Mouse (Mus musculus): ENCODE data around the gene Bmp5.

Bmp5 gene

DNA sequence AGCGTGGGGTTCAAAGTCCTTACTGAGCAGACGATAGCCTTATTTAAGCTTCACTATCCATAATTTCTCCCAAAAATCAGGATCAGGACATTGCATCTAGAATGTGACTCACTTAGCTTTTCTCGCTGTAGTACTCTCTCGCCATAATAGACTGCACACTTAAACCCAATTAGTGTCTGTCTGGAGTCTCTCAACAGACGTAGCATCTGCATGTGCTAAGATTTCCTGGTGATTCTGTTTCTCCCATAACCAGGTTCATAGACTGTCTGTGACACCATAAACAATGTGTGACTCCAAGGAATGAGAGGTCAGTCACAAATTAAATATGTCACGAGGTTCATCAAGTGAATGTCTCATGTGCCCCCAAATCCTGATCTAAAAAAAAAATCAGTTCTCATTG lies 65.7 kb downstream of the Bmp5 start:
- DNase-seq (ENCODE audit: low spot score), result no peak

DNA sequence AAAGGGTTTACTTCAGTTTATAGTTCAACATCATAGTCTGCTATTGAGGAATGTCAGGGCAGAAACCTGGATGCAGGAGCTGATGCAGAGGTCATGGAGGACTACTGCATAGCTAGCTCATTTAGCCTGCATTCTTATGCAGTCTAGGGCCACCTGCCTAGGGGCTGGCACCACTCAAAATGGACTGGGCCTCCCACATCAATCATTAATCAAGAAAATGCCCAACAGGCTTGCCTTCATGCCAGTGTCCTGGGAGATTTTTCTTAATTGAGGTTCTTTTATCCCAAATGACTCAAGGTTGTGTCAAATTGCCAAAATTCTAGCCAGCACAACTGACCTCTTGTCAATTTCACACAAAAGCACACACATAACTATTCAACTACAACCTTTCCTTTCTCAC lies 70.8 kb downstream of the Bmp5 start:
- DNase-seq (ENCODE audit: low spot score), result no peak

DNA sequence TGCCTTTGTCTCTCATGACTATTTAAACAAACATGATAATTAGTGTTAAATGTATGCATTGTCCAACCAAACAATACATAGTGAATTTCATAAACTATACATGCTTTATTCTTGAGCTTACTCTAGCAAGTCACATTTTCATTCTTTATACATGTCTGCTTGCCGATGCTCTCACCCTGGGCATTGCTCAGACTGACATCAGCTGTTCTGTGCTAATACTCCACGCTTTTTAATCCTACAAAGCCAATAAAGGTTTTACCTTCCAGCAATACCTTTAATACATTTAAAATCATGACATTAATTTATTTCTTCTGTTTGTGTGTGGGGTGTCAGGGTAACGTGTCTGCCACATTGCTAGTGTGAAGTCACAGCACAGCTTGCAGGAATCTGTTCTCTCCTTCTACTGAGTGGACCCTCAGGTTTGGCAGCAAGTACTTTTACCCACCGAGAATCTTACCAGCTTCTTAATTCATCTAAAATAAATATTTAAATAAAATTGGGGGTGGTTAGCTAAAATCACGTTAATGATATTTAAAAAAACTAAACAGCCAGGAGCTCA lies 75.6 kb downstream of the Bmp5 start:
- DNase-seq (ENCODE audit: low spot score), result no peak

DNA sequence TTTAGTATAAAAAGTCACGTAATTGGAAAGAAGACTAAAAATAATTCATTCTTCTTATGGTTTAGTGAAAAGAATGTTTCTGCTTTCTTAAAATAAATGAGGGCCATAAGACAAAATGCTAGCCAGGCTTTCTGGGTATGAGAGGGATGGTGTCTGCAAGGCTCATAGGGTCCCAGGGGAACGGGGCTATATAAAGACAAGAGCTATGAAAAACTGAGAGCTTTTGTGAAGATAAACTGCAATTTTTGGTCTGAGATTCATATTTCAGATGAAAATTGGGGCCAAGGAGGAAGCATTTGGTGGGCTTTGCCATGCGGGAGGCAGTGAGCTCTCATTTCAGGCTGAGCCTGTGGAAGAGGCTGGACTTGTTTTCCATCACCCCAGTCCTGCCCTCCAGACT lies 83.0 kb downstream of the Bmp5 start:
- no peak for DNase-seq (ENCODE audit: low spot score)

DNA sequence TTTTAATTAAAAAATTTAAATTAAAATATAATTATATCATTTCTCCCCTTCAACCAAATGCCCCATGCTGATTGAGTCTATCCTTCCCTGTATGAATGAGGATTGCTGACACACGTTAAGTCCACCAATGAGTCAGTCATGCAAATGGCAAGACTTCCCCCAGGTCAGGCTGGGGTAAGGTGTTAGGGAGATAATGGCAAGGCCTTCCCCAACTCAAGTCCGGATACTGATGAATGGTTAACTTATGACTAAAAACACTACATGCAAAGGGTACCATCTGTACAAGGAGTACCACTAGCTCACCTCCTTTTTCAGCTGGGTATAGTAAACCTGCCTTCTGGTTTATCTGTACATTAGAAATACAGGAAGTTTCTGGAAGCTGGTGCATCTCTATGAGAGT lies 83.8 kb downstream of the Bmp5 start:
- DNase-seq (ENCODE audit: low spot score), result no peak

DNA sequence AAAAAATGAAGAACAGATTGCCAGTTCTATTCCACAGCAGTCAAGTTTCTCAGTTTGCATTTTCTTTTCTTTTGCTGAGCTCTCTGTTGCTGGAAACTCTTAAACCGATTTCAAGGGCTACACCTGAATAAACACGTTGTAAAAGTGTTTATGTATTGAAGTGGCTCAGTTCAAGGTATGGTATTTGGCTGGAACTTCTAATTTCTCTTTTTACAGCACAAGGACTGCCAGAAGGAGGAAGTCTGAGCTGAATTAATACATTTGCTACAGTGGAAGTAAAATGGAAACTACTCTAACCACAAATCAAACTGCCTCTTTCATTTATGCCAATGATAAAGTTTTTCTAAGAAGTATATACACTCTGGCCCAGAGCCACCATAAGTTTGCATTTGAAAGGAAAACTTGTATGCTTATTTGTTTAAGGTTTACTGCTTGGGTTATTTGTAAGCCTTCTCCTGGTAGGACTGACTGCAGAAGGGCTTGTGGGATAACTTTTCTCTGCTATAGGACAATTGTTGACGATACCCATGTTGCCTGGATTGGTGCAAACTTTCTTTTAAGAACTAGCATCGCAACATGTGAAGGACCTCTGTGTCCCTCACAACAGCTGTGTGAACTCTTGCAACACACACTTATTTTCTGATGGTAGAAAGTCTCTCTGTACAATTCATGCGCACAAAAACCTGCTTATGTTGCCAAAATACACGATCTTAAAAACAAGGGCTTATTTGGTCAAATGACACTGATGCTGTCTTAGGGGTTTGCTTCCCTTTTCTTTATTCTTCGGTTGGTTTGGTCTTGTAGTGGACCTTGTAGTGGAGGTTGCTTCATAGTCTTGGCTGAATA lies 95.4 kb downstream of the Bmp5 start:
- DNase-seq (ENCODE audit: low spot score), result no peak

DNA sequence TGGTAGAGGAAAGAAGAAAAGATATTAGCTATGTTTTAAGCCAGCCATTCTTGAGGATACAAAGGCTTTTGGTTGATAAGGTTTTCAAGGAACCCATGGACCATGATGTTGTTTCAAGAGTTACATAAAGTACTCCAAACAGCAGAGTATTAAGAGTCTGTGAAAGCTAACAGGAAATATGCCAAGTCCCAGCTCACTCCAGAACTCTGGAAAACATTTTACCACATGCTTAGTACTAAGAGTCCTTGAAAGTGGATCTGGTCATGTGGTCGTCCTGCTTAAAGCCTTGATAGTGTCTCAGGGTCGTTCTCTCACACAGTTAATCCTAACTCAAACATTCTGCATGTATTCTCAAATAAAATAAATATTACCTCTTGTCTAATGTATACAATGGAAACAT lies 101.2 kb downstream of the Bmp5 start:
- no peak for DNase-seq (ENCODE audit: low spot score)

DNA sequence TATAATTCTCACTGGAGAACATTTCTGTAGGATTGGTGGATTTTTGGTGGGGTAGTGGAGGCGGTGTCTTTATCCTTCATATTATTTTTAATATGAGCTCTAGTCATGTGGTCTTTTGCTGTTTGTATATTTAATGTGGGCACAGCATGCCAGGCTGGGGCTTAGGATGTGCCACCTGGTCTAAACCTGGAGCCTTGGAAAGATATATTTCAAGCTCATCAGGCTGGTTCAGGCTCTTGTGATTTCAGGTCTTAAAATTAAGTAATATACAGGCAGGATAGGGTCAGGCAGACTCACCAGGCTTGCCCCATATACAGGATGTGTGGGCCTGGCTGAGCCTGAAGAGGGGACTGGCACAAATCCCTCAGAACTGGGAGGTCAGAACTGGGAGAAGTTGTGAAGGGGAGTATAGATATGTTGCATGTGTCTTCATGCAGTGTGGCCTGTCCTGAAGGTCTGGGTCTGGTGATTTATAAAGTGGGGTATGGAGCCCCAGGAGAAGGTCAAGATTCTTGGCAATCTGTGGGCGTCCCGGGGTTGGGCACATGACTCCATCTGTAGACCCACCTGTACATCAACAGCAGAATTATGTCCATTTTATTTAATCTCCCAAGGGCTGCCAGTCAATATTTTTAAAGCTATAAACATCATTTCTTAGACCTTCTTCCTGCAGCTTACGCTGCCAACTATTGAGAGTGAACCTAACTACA lies 108.5 kb downstream of the Bmp5 start:
- no peak for DNase-seq (ENCODE audit: low spot score)

DNA sequence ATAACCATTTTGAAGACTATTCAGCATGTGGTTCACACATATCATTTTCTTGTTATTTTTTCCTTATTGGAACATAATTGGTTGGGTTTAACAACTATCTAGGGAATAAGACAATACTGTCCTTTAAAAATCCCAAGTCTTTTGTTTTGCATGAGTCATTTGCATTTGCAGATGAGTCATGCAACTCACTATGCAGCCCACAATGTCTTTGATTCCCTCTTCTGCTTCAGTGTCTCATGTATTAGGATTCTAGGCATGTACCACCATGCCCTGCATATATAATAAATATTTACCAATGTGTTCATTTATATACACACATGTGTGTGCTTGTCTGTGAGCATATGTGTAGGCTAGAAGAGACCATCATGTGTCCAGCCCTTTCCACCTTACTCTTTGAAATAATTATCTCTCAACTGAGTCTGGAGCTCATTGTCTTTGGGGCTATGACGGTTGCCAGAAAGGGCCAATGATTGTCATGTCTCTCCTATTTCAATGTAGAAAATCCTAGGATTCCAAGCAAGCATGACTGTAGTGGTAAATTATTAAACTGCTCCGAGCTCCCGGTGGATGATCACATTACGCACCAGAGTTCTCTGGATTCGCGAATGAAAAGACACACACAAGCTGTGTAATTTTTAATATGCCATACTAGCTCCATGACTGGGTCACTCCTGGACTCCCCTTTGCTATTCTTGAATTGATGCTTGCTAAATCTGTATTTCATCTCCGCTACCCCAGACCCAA lies 111.8 kb downstream of the Bmp5 start:
- no peak for DNase-seq (ENCODE audit: low spot score)

DNA sequence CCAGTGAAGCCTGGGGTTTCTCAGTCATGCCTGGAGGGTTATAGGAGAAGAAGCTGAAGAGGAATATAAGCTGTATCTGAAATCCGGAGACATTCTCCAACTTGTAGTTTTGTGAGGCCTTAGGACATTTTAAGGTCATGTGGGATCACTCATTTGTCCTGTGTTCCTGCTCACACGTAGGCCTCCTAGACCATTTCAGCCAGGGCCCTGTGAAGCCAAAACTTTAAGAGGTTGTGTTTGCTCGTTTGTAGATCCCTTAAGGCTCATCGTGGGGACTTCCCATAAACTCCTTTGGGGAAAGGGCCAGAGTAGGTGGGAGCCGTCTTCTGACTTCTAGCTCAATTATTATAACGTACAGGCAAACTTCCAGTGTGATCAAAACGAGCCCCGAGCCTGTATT lies 121.8 kb downstream of the Bmp5 start:
- DNase-seq (ENCODE audit: low spot score), result no peak

DNA sequence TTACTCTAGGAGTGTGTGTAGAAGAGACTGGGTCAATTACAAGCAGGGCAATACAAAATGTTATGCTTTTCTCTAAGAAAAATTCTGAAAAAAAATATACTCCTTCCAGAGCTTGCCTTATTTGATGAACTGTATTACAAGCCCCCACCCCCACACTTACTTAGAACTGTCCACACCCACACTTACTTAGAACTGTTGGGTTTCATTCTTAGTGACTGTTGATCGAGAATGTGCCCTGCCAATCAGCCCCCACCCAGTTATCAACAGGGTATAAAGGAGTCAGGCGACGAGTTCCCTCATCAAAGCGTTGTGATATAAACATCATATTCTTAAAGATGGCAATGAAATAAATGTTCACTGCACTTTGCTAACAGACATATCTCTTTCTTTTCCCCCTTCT lies 122.9 kb downstream of the Bmp5 start:
- no peak for DNase-seq (ENCODE audit: low spot score)

DNA sequence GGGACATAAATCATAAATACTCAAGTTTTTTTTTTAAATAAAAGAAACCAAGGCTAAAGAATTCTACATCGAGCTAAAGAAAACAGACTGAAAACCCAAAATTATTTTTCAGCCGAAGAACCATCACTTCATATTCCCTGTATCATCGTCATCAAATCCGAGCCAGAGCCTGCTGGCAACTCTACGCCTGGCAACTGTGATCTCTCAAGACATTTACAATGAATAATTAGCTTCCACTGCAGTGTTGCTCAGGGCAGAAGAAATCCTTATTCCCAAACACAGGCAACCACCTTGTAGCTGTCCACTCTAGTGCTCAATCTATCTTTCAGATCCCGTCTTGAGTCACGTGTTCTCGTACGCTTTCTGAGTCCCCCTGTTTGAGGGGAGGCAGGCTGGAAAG lies 126.1 kb downstream of the Bmp5 start:
- no peak for DNase-seq (ENCODE audit: low spot score)

DNA sequence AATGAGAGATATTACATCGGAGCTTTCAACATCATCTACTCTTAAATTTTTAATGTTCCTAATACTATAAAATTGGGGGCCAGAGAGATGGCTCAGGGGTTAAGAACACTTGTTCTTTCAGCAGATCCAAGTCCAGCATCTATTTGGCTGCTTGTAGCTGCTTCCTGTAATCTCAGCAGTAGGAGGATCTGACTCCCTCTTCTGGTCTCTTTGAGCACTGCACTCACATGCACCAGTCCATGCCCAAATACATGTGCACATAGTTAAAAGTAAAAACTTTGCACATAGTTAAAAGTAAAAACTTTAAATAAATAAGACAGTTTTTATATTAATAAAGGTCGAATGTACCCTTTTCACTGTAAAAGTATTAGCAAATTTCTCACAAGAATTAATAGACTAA lies 130.3 kb downstream of the Bmp5 start:
- DNase-seq (ENCODE audit: low spot score), result no peak

DNA sequence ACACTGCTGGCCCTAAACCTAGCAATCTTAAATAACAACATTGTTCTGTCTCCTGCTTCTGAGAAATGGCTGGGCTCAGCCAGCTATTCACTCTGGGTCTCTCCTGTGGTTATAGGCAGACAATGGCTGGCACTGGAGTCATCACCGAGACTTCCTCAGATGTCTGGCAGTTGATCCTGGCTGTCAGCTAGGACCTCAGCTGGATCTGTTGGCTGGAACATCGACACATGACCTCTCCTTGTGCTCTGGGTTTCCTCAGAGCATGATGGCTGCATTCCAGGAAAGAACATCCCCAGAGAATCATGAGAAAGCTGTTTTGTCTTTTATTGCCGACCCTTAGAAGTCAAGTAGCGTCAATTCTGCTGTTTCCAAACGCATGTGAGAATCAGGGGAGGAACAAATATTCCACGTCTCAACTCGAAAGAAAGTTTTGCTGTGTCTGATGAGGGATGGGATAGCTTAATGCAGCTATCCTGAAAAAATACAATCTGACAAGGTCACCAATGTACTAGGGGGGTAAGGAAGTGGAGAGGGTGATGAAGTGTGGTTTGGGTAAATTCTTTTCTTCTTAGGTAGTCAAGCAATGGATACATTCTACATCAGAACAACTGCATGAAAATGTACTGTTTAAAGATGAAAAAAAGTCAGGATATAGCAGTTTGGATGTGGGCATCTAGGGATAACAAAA lies 135.1 kb downstream of the Bmp5 start:
- DNase-seq (ENCODE audit: low spot score), result no peak

DNA sequence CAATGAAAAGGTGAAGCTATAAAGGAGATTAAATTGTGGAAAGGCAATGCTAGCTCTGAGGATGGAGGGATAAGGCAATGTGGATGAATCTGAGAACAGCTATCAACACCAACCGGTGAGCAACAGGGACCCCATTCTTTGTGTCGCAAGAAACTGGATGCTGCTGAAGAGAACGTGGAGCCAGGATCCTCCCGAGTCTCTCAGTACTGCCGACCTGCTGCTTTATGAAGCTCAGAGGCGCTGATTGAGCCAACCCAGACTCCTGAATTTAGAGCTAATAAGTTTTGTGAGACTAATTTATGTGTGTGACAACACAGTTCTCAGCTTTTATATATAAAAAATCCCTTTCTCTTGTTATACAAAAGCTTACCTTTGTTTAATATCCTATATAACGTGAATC lies 136.4 kb downstream of the Bmp5 start:
- DNase-seq (ENCODE audit: low spot score), result no peak

DNA sequence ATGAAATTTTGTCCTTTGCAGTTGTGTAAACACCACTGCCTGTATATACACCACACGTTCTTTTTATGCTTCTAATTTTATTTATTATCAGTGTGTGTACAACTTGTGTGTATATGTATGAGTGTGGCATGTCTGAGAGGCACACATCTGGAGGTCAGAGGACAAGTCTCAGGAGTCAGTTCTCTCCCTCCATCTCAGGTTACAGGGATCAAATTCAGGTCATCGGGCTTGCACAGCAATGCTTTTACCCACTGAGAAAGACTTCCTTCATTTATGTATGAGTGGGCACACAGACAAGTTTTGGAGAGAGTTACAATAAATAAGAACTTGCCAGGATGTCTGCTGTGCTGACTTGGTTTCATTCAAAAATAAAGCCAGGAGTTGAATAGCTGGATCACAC lies 140.9 kb downstream of the Bmp5 start:
- DNase-seq (ENCODE audit: low spot score), result no peak

DNA sequence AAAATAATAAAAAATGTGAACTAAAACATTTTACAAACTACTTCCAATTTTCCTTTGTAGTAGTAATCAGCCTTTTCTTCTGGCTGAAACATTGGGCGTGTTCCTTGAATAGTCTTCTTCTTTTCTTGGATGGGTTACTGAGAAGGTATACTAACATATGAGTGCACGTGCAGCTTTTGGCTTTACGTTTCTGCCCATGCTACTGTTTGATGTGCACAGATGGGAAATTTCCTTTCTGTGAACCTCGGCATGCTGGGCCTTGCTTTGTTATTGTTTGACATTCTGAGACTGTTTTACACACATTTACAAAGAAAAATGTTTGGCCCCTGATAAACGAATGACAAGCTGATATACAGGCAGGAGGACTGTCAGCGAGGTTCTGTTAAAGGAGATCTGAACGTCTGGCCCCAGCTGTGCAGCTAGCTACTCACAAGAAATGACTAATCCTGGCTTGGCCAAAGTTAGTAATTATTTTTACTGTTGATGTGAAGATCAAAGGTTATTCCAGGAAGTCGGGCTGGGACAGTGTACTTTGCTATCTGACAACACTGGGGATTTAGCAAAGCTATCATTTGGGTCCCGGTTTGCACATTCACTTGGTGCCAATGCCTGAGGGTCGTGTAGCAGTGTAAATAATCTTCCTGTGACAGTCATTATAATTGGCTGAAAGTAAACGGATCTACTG lies 152.2 kb downstream of the Bmp5 start:
- no peak for DNase-seq (ENCODE audit: low spot score)

DNA sequence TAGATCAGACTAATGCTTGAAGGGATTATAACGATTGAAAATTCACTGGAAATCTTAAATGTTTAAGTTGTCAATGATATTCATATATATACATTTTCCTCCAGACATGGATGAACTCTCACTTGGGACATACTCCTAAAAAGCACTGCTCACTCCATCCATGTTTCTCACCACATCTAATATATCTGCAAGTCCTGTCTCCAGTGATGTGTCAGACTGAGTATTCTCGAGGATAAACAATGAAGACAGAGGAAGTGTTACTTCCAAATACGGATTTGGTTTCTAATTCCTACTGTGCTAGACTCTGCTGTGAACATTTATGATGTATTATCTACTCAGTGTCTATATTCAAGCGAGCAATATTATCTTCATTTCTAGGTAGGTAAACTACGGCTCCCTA lies 152.9 kb downstream of the Bmp5 start:
- DNase-seq (ENCODE audit: low spot score), result no peak

DNA sequence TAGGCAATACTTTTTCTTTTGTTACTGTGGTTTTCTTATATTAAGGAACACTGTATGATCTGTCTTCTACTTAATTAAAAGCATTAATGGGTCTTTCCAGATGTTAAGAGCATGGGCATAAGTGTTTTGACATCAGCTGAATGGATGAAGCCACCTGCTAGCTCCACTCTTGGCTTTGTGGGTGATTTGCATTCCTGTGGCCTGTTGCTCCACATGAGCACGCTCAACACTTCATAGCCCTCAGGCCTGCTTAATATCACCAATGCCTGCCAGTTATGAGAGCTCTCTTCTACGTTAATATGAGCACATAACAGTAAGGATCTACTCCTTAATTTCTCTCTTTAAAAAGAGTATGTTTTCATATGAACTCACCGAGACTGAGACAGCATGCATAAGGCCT lies 169.5 kb downstream of the Bmp5 start:
- DNase-seq (ENCODE audit: low spot score), result no peak

All from urinary bladder, postnatal 10 days (tissue).